Mouse (Mus musculus): ENCODE results near the gene Zfp503. TPM values are rescaled to one million over a fixed set of nuclear protein-coding genes. Genes with fewer than 3 reads are reported as not detected.

Gene Zfp503
- polyA plus RNA-seq, 1 experiment from 2014 or later, result 5.1 TPM

DNA sequence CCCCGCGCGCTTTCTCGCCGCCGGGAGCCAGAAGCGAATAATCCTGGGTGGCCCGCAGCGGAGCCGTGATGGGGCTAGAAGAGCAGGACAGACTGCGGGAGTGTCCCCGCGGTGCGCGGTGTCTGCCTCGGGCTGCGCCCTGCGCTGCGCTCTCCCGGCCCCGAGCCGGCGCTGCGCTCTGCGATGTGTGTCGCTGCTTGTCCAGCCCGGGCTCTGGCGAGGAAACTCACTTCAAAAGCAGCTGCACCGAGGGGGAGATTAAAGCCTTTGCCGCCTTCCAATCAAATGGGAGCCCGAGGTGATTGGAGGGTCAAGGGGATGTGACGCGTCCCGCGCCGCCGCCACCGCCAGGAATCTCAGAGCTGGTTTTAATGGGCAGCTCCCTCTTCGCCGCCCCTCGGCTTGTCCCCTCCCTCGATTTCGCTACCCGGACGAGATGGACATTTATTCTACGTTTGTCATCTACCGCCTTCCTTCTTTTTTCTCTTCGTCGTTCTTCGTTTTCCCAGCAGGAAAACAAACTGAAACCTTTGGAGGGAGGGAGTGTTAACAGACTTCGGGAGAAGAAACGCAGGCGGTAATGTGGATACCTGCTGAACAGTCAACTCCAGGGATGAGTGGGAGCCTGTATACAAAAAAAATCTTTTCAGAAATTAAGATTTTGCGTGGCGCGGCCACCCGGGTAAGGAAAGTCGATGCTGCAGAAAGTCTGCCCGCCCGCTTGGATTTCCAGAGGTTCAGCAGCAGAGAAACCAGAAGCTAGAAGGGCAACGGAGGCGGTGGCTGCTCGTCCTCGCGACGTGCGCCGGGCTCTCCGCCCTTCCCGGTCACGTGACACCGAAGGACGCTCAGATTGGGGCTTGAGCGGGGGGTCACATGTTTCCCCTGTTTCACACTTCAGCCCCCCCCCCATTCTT is 1.5 kb downstream of the Zfp503 start:
- ATAC-seq, result peak; percentile 78
- Histone ChIP-seq H3K4me3 (ENCODE audit: low read length) (peak overlapping the region; percentile 89), H3K27ac (ENCODE audit: low read length) (peak overlapping the region; percentile 99), H3K9ac (ENCODE audit: low read depth, low read length) (peak overlapping the region; percentile 97), H3K9me3 (ENCODE audit: control insufficient read depth, low read length) (no peaks in the 10 kb centered on the region), H3K36me3 (ENCODE audit: control insufficient read depth, insufficient read depth, low read length) (no peaks in the 10 kb centered on the region; the same call in 1 of the 2 replicates), H3K4me2 (ENCODE audit: low read depth, low read length) (peak overlapping the region; percentile 94), H3K27me3 (replicated peaks; ENCODE audit: control insufficient read depth, insufficient read depth, low read length) (no peaks in the 10 kb centered on the region), H3K4me1 (ENCODE audit: control insufficient read depth, insufficient read depth, low read length) (peaks cover 14% of the 10 kb centered on the region)
- WGBS, result under 1% methylated on average over 74 of the region's 74 CpGs

DNA sequence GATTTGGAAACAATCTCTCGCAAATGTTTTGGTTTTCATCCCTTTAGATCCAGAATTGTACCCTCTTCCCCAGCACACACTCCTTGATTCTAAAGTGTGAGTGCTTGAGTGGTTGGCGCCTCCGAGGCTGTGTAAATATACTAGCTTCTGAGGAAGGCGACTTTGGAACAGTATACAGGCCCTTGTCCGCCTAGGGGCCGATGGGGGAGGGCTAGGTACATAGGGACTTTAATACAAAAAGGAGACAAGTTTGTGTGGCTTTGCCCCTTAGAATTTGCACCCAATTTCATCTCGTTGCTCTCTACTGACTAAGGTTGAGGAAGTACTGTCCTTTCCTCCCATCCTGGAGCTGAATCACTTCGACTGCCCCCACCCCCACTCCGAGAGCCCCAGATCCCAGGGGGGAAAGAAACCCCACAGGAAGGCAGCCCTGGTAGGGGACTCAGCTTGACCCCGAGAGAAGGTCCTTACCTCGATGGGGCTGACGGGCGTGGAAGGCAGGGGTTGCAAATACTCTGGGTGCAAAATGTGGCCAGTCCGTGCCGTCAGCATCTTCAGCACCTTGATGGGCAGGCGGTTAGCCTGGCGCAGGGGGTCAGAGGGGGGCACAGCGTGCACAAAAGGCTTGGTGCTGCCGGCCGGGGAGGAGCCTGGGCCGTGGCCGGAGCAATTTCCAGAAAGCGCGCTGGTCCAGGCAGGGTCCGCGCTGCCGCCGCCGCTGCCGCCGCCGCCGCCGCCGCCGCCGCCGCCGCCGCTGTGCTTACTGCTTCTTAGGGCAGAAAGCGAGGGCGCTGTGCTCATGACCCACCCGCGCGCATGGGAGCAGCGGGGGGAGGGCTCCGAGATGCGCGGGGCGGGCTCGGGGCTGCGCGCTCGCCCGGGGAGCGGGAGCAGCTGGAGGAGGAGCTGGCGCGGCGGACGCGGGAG is 2.4 kb downstream of the Zfp503 start:
- ATAC-seq, result peak; percentile 15
- peak overlapping the region; percentile 94 for H3K4me2 ChIP-seq (ENCODE audit: low read depth, low read length)

DNA sequence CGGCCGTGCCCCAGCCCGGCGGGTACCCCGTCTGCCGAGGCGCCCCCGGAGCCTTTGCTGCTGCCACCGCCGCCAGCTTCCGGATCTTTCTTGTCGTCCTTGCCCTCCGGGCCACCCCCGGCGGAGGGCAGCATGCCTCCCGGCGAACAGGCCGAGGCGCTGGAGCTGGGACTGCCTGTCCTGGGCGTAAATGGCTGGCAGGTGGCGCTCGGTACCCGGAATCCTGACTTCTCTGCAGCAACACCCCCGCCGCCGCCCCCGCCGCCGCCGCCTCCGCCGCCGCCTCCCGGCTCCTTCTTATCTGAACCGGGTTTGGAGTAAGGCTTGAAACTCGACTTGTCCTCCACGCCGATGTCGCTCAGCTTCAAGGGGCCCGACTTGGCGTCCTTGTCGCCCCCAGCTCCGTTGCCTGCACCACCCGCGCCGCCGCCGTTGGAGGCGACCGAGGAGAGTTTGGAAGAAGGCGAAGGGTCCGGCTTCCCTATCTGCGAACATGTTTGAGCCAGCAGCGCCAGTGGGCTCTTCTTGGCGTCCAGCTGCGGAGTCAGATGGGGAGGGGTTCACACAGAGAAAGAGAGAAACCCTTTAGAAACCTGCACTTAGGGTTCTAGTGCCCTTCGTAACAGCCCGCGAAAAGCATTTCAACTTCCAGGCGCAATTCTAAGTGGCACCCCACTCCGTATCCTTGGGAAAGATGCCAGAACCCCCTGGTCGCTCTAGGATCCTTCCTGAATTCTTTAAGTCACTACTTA is 3.2 kb downstream of the Zfp503 start:
- peak overlapping the region; percentile 97 for H3K9ac ChIP-seq (ENCODE audit: low read depth, low read length)
- H3K36me3 ChIP-seq (ENCODE audit: control insufficient read depth, insufficient read depth, low read length), result no peaks in the 10 kb centered on the region; the same call in 1 of the 2 replicates
- no peak for ATAC-seq
- peaks cover 15% of the 10 kb centered on the region for H3K4me1 ChIP-seq (ENCODE audit: control insufficient read depth, insufficient read depth, low read length)
- H3K27ac ChIP-seq (ENCODE audit: low read length), result peak overlapping the region; percentile 99
- WGBS, result under 1% methylated on average over 59 of the region's 62 CpGs
- no peaks in the 10 kb centered on the region for H3K9me3 ChIP-seq (ENCODE audit: control insufficient read depth, low read length)
- H3K27me3 ChIP-seq (replicated peaks; ENCODE audit: control insufficient read depth, insufficient read depth, low read length), result no peaks in the 10 kb centered on the region
- peak overlapping the region; percentile 89 for H3K4me3 ChIP-seq (ENCODE audit: low read length)
- H3K4me2 ChIP-seq (ENCODE audit: low read depth, low read length), result peak overlapping the region; percentile 94

More for the DNA sequence above, 2.4 kb downstream of the Zfp503 start:
- H3K36me3 ChIP-seq (ENCODE audit: control insufficient read depth, insufficient read depth, low read length), result no peaks in the 10 kb centered on the region; the same call in 1 of the 2 replicates
- H3K27me3 ChIP-seq (replicated peaks; ENCODE audit: control insufficient read depth, insufficient read depth, low read length), result no peaks in the 10 kb centered on the region
- H3K9ac ChIP-seq (ENCODE audit: low read depth, low read length), result peak overlapping the region; percentile 97
- H3K9me3 ChIP-seq (ENCODE audit: control insufficient read depth, low read length), result no peaks in the 10 kb centered on the region
- peak overlapping the region; percentile 99 for H3K27ac ChIP-seq (ENCODE audit: low read length)
- H3K4me3 ChIP-seq (ENCODE audit: low read length), result peak overlapping the region; percentile 89
- WGBS, result under 1% methylated on average over 56 of the region's 61 CpGs
- peaks cover 17% of the 10 kb centered on the region for H3K4me1 ChIP-seq (ENCODE audit: control insufficient read depth, insufficient read depth, low read length)

DNA sequence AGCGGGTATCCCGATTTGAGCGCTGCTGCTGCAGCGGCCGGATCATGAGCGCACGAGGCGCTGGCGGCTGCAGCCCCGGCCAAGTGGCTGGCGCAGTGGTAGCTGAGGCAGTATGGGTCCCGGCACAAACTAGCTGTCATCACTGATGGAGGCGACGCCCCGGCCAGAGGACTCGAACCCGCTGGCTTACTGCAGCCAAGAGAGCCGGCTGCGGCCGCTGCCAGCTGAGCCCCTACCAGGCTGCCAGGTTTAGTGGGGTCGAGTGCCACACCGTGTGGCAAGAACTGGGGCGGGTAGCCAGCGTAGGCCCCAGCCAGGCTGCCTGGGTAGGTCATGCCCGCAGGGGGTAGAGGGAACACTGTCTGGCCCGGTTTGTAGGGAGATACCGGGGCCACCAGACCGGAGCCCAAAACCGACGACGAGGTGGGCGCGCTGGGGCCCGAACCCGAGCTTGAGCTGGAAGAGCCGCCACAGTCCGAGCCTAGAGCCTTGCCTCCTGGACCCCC is 3.9 kb downstream of the Zfp503 start:
- Histone ChIP-seq H3K9ac (ENCODE audit: low read depth, low read length) (peak overlapping the region; percentile 97), H3K4me3 (ENCODE audit: low read length) (peak overlapping the region; percentile 89), H3K27ac (ENCODE audit: low read length) (peak overlapping the region; percentile 99), H3K27me3 (replicated peaks; ENCODE audit: control insufficient read depth, insufficient read depth, low read length) (no peaks in the 10 kb centered on the region), H3K9me3 (ENCODE audit: control insufficient read depth, low read length) (no peaks in the 10 kb centered on the region), H3K4me1 (ENCODE audit: control insufficient read depth, insufficient read depth, low read length) (peaks cover 15% of the 10 kb centered on the region), H3K36me3 (ENCODE audit: control insufficient read depth, insufficient read depth, low read length) (no peaks in the 10 kb centered on the region; the same call in 1 of the 2 replicates), H3K4me2 (ENCODE audit: low read depth, low read length) (peak overlapping the region; percentile 94)
- ATAC-seq, result no peak
- WGBS, result under 1% methylated on average over 37 of the region's 37 CpGs

DNA sequence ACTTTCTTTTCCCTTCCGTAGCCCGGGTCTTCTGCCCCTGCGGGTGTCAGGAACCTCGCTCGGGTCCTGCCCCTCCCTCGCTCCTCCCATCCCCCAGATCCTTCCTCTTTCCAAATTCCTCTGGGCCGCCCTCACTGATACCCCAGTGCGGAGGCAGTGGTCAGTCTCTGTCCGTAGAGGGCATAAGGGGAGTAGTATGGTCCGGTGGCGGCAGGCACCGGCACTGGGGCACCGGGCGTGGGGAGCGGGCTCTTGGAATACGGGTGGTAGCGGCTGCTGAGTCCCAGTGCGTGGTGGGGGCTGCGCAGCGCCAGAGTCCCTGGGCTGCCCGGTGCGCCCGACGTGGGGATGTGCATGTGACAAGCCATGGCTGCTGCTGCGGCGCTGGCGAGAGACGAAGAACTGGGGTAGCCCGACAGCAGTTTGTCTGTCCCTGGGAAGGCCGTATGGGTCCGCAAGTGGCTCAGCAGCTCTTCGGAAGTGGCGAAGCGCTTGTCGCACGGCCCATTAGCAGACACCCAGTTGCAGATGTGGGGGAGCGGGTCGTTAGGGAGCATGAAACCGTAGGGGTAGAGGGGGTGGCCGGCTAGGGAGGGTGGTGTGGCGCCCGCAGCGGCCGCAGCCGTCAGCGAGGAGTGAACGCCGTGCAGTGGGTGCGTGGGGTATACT is 4.5 kb downstream of the Zfp503 start:
- H3K27me3 ChIP-seq (replicated peaks; ENCODE audit: control insufficient read depth, insufficient read depth, low read length), result no peaks in the 10 kb centered on the region
- H3K4me3 ChIP-seq (ENCODE audit: low read length), result peak overlapping the region; percentile 89
- 3% methylated on average over 49 of the region's 49 CpGs for WGBS
- H3K4me2 ChIP-seq (ENCODE audit: low read depth, low read length), result peak overlapping the region; percentile 94
- no peak for ATAC-seq
- H3K4me1 ChIP-seq (ENCODE audit: control insufficient read depth, insufficient read depth, low read length), result peaks cover 15% of the 10 kb centered on the region
- H3K9ac ChIP-seq (ENCODE audit: low read depth, low read length), result peak overlapping the region; percentile 97
- peak overlapping the region; percentile 99 for H3K27ac ChIP-seq (ENCODE audit: low read length)
- H3K36me3 ChIP-seq (ENCODE audit: control insufficient read depth, insufficient read depth, low read length), result no peaks in the 10 kb centered on the region; the same call in 1 of the 2 replicates
- no peaks in the 10 kb centered on the region for H3K9me3 ChIP-seq (ENCODE audit: control insufficient read depth, low read length)

DNA sequence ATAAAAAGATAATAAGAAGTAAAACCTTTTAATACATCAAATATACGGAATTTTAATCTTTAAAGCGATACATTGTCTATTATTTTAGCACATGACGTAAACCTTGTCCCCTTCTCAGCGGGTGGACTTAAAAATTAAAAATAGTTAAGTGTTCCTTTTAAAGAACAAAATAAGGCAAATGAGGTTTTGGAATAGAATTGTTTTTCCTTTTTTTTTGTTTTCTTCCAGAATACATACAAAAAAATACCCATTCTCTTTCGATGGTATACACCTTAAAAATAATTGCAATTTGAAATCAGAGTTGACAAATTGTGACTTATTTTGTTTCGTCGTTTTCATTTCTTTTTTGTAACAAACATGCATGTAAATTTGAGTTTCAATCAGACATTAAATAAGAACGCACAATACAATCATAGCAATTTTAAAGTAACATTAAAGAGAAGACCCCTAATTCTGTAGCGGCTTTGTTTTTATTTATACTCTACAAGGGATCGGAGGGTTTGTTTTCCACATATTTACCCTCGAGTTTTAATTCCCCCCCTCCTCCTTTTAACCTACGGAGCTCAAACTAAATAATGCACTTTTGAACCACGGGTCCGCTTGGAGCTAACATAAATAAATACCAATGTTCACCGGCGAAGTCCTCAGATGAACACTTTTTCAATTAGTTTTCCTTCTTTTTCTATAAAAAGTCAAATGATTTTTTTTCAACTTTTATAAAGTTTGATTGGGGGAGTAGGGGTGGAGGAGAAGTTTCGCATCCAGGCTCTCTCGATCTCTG is 5.3 kb downstream of the Zfp503 start:
- WGBS, result 13% methylated on average over 18 of the region's 18 CpGs
- H3K9ac ChIP-seq (ENCODE audit: low read depth, low read length), result peak overlapping the region; percentile 97
- peaks cover 13% of the 10 kb centered on the region for H3K4me1 ChIP-seq (ENCODE audit: control insufficient read depth, insufficient read depth, low read length)
- no peak for ATAC-seq
- no peaks in the 10 kb centered on the region for H3K9me3 ChIP-seq (ENCODE audit: control insufficient read depth, low read length)
- H3K4me3 ChIP-seq (ENCODE audit: low read length), result peak overlapping the region; percentile 89
- H3K4me2 ChIP-seq (ENCODE audit: low read depth, low read length), result peak overlapping the region; percentile 94
- H3K27ac ChIP-seq (ENCODE audit: low read length), result peak overlapping the region; percentile 99
- H3K36me3 ChIP-seq (ENCODE audit: control insufficient read depth, insufficient read depth, low read length), result no peaks in the 10 kb centered on the region; the same call in 1 of the 2 replicates
- no peaks in the 10 kb centered on the region for H3K27me3 ChIP-seq (replicated peaks; ENCODE audit: control insufficient read depth, insufficient read depth, low read length)

DNA sequence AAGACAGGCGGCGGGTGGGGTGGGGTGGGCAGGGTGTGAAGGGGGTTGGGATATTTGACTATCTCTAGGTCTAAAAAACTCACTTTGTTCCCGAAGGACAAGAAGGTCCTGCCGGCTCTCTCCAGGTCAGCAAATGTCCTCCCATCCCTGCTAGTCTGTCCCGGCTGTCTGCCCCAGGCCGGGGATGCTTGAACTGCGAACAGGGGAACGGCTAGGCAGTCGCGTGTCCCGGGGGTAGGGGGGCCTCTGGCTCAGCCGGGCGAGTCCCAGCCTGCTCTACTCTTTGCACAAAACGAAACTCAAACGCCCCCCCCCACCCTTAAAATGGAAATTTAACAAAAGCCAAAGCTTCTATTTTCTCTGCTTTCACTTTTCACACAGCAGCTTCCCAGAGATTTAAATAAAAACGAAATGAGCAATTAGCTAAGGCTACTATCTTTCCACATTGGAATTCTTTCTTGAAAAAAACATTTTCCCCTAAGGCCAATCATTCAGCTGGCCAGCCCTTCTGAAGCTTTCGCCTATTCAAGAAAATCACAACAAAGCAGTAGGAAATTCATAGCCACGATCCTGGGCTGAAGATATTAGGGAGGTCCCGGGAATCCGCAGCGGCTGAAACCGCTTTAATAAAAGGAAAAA is 6.0 kb downstream of the Zfp503 start:
- peaks cover 9% of the 10 kb centered on the region for H3K4me1 ChIP-seq (ENCODE audit: control insufficient read depth, insufficient read depth, low read length)
- H3K4me2 ChIP-seq (ENCODE audit: low read depth, low read length), result peak overlapping the region; percentile 89
- no peaks in the 10 kb centered on the region for H3K27me3 ChIP-seq (replicated peaks; ENCODE audit: control insufficient read depth, insufficient read depth, low read length)
- 5% methylated on average over 22 of the region's 22 CpGs for WGBS
- H3K27ac ChIP-seq (ENCODE audit: low read length), result peak overlapping the region; percentile 81
- H3K36me3 ChIP-seq (ENCODE audit: control insufficient read depth, insufficient read depth, low read length), result no peaks in the 10 kb centered on the region; the same call in 1 of the 2 replicates
- no peaks in the 10 kb centered on the region for H3K9me3 ChIP-seq (ENCODE audit: control insufficient read depth, low read length)
- ATAC-seq, result no peak
- peak overlapping the region; percentile 78 for H3K9ac ChIP-seq (ENCODE audit: low read depth, low read length)
- peak overlapping the region; percentile 54 for H3K4me3 ChIP-seq (ENCODE audit: low read length)
